ENCODE assay signal across 8 mouse cellular contexts in genomic region chr5:33781964-33782344, GRCm38 (mm10). TPM values are rescaled to one million over a fixed set of nuclear protein-coding genes. Genes with fewer than 3 reads are reported as not detected.
DNase-seq lines count a peak whose midpoint lies in the region; ATAC-seq and TF ChIP-seq lines count a peak whose summit lies in the region.

No protein-coding gene starts in this region.

- peak overlapping the region; percentile 77 for H3K9ac ChIP-seq in intestine, postnatal 0 days (ENCODE audit: low read depth, low read length)
- peak overlapping the region; percentile 83 for H3K9ac ChIP-seq in neural tube, embryonic 12.5 days

- peak; percentile 12 for DNase-seq in gastrocnemius, postnatal 25 days
- no peak for DNase-seq in gastrocnemius, adult 18-20 months (ENCODE audit: low spot score)
- peak; percentile 2 for DNase-seq in thymus, postnatal 0 days (ENCODE audit: low spot score)
- DNase-seq in thymus, postnatal 25 days, result no peak
- no peak for DNase-seq in embryo, embryonic 9.5 days (ENCODE audit: extremely low spot score)
- no peak for DNase-seq in thymus, postnatal 10 days (ENCODE audit: low spot score in 2 of 2)

- no peaks in the 10 kb centered on the region for H3K9me3 ChIP-seq in intestine, postnatal 0 days (ENCODE audit: control insufficient read depth)
- no peaks in the 10 kb centered on the region for H3K9me3 ChIP-seq in neural tube, embryonic 12.5 days

- TF ChIP-seq CTCF in intestine, postnatal 0 days (IDR thresholded peaks at IDR 0.05; ENCODE audit: low read depth), result no peak

- H3K4me2 ChIP-seq in intestine, postnatal 0 days (replicated peaks; ENCODE audit: low read depth), result peak overlapping the region; percentile 90
- peak overlapping the region; percentile 92 for H3K4me2 ChIP-seq in neural tube, embryonic 12.5 days (replicated peaks)

- peak overlapping the region; percentile 93 for H3K4me3 ChIP-seq in intestine, postnatal 0 days (ENCODE audit: low read depth, low read length)
- peak overlapping the region; percentile 85 for H3K4me3 ChIP-seq in neural tube, embryonic 12.5 days

- H3K4me1 ChIP-seq in intestine, postnatal 0 days (replicated peaks; ENCODE audit: control insufficient read depth, insufficient read depth, low read length), result peaks cover 5% of the 10 kb centered on the region
- H3K4me1 ChIP-seq in neural tube, embryonic 12.5 days, result peaks cover 23% of the 10 kb centered on the region

- no peaks in the 10 kb centered on the region for H3K27me3 ChIP-seq in intestine, postnatal 0 days (replicated peaks; ENCODE audit: control insufficient read depth, insufficient read depth, low read length)
- no peaks in the 10 kb centered on the region for H3K27me3 ChIP-seq in neural tube, embryonic 12.5 days (replicated peaks)

- peak overlapping the region; percentile 73 for H3K27ac ChIP-seq in intestine, postnatal 0 days (ENCODE audit: low read depth, low read length)
- H3K27ac ChIP-seq in neural tube, embryonic 12.5 days, result 0 out of 2 replicates have a peak overlapping the region, but pooled peaks have one; percentile 62

- peak; percentile 37; the same call in 1 of the 2 replicates for ATAC-seq in intestine, postnatal 0 days
- ATAC-seq in neural tube, embryonic 12.5 days (ENCODE audit: low FRiP score, low read depth), result no peak

- WGBS in intestine, postnatal 0 days, result 2% methylated on average over 11 of the region's 11 CpGs
- WGBS in neural tube, embryonic 12.5 days, result 5% methylated on average over 11 of the region's 11 CpGs

- H3K36me3 ChIP-seq in intestine, postnatal 0 days (ENCODE audit: control insufficient read depth, insufficient read depth), result 0 out of 2 replicates have a peak, but pooled peaks cover 8% of the 10 kb centered on the region
- H3K36me3 ChIP-seq in neural tube, embryonic 12.5 days, result peaks cover 10% of the 10 kb centered on the region

RNA-seq across cellular contexts. Expression of gene Letm1, which starts 0.7 kb away (rescaled TPM):
- 10 to 100 TPM; 81.0 to 83.2 TPM for total RNA-seq in gastrocnemius, postnatal 25 days (2021)
- 10 to 100 TPM; 71.4 to 74.5 TPM for total RNA-seq in gastrocnemius, adult 18-20 months (2021)
- polyA plus RNA-seq in thymus, postnatal 0 days (2015; fragmentation: Nextera tagmentation; extraction: Ambion mirVana), result 51.8 and 52.5 TPM in 2 replicates
- polyA plus RNA-seq in intestine, postnatal 0 days (2015; fragmentation: Nextera tagmentation; extraction: Ambion mirVana), result 37.8 and 40.9 TPM in 2 replicates
- 57.2 and 63.6 TPM in 2 replicates for polyA plus RNA-seq in neural tube, embryonic 12.5 days (2016; fragmentation: Nextera tagmentation; extraction: Ambion mirVana)

RNA-seq across cellular contexts. Expression of gene Nsd2, which starts 38.6 kb away (rescaled TPM):
- total RNA-seq in gastrocnemius, postnatal 25 days (2021), result 10 to 100 TPM; 10.1 TPM
- total RNA-seq in gastrocnemius, adult 18-20 months (2021), result 10 to 100 TPM in 1 of 2 experiments, 1 to 10 TPM in 1; 8.4 to 11.2 TPM
- 46.6 and 51.5 TPM in 2 replicates for polyA plus RNA-seq in thymus, postnatal 0 days (2015; fragmentation: Nextera tagmentation; extraction: Ambion mirVana)
- 12.1 and 14.1 TPM in 2 replicates for polyA plus RNA-seq in intestine, postnatal 0 days (2015; fragmentation: Nextera tagmentation; extraction: Ambion mirVana)
- polyA plus RNA-seq in neural tube, embryonic 12.5 days (2016; fragmentation: Nextera tagmentation; extraction: Ambion mirVana), result 91.2 and 98.7 TPM in 2 replicates

Comparison
In these comparisons a context has a peak if more than half of its experiments do, and no peak if none do; other contexts are left out.
1. DNase-seq: peak in gastrocnemius, postnatal 25 days (single experiment) and thymus, postnatal 0 days (single experiment); none in gastrocnemius, adult 18-20 months (single experiment), thymus, postnatal 25 days (single experiment), embryo, embryonic 9.5 days (single experiment) and thymus, postnatal 10 days (0 of 2).